Mouse (Mus musculus) ES-Bruce4 (cell line): Measurements from ENCODE around the gene Vmn1r131. TPM values are rescaled to one million over a fixed set of nuclear protein-coding genes. Genes with fewer than 3 reads are reported as not detected.
"Not testable (repeated sequence)": the region's sequence is repeated elsewhere in the genome, so short reads cannot be mapped to it uniquely, and the experiment has no call there.

Source experiments
- H3K27ac ChIP-seq: 2 replicates; pipeline ENCODE4 v1.5.1; 2012; ENCODE audit warnings: low read length, inconsistent platforms; ENCODE audit not compliant: insufficient read depth
- H3K27me3 ChIP-seq: 2 replicates; pipeline ENCODE4 v1.6.1; 2012; ENCODE audit warnings: mild to moderate bottlenecking, low read length, inconsistent platforms; ENCODE audit not compliant: control insufficient read depth, poor library complexity, insufficient read depth, severe bottlenecking
- H3K36me3 ChIP-seq: 2 replicates; pipeline ENCODE4 v1.6.1; 2012; ENCODE audit warnings: inconsistent platforms, mild to moderate bottlenecking, low read length, moderate library complexity; ENCODE audit not compliant: control insufficient read depth, poor library complexity, insufficient read depth, severe bottlenecking
- H3K4me1 ChIP-seq: one replicate; pipeline ENCODE4 v1.8.1; 2011; ENCODE audit warnings: low read length; ENCODE audit not compliant: control insufficient read depth, insufficient read depth
- H3K4me3 ChIP-seq: 2 replicates; pipeline ENCODE4 v1.5.1; 2011; ENCODE audit warnings: low read depth, mild to moderate bottlenecking, low read length
- H3K9ac ChIP-seq: 2 replicates; pipeline ENCODE4 v1.6.1; 2012; ENCODE audit warnings: low read depth, mild to moderate bottlenecking, inconsistent platforms; ENCODE audit not compliant: poor library complexity, severe bottlenecking
- H3K9me3 ChIP-seq: replicated peaks from 2 replicates; pipeline ENCODE4 v1.6.1; 2012; ENCODE audit warnings: mild to moderate bottlenecking, low read length, inconsistent platforms; ENCODE audit not compliant: control insufficient read depth, poor library complexity, insufficient read depth, severe bottlenecking
- polyA plus RNA-seq: library from polyadenylated mRNA; stranded (reverse); fragments of >200 nt; gene quantifications from 2 replicates; pipeline ENCODE4 v1.2.4, GENCODE M21; 2011; ENCODE audit warnings: low read depth; ENCODE audit not compliant: missing spikeins, insufficient read depth, insufficient read length

Vmn1r131 gene
- not detected in 2 replicates for polyA plus RNA-seq

- H3K27ac ChIP-seq, H3K9ac ChIP-seq, H3K4me1 ChIP-seq, H3K4me3 ChIP-seq, H3K9me3 ChIP-seq, H3K27me3 ChIP-seq, H3K36me3 ChIP-seq: not testable (repeated sequence)
Measured at GRCm38 (mm10) chr7:21545990-21546389, at the start of gene Vmn1r131. TSS of gene Vmn1r131 (minus strand) at chr7:21546090.

GRCm38 (mm10) chr7:21511480-21511879 lies 34.4 kb downstream of the Vmn1r131 start, which contains the start of gene Vmn1r130:
TSS of gene Vmn1r130 (plus strand) at chr7:21511780.
- H3K4me1 ChIP-seq, H3K9ac ChIP-seq, H3K36me3 ChIP-seq, H3K27ac ChIP-seq, H3K4me3 ChIP-seq, H3K27me3 ChIP-seq, H3K9me3 ChIP-seq: not testable (repeated sequence)

Other genes with a start within 250 kb of the Vmn1r131 start
- not detected in 2 replicates for gene Vmn1r126, start 244.6 kb downstream of the Vmn1r131 start, polyA plus RNA-seq
- not detected in 2 replicates for gene Vmn1r127, start 226.2 kb downstream of the Vmn1r131 start, polyA plus RNA-seq
- not detected in 2 replicates for gene Vmn1r128, start 196.7 kb downstream of the Vmn1r131 start, polyA plus RNA-seq
- gene Vmn1r129, start 184.8 kb downstream of the Vmn1r131 start, polyA plus RNA-seq: not detected in 2 replicates
- gene Gm6882, start 113.3 kb downstream of the Vmn1r131 start, polyA plus RNA-seq: not detected in 2 replicates
- not detected in 2 replicates for gene Vmn1r130, start 34.3 kb downstream of the Vmn1r131 start, polyA plus RNA-seq
- not detected in 2 replicates for gene Vmn1r132, start 68.0 kb upstream of the Vmn1r131 start, polyA plus RNA-seq
- not detected in 2 replicates for gene Gm4175, start 215.4 kb upstream of the Vmn1r131 start, polyA plus RNA-seq